Mouse (Mus musculus): ENCODE data around the gene Cdrt4. TPM values are rescaled to one million over a fixed set of nuclear protein-coding genes. Genes with fewer than 3 reads are reported as not detected.

Cdrt4 gene
- total RNA-seq, 1 experiment from 2014 or later: 2.3 TPM

DNA sequence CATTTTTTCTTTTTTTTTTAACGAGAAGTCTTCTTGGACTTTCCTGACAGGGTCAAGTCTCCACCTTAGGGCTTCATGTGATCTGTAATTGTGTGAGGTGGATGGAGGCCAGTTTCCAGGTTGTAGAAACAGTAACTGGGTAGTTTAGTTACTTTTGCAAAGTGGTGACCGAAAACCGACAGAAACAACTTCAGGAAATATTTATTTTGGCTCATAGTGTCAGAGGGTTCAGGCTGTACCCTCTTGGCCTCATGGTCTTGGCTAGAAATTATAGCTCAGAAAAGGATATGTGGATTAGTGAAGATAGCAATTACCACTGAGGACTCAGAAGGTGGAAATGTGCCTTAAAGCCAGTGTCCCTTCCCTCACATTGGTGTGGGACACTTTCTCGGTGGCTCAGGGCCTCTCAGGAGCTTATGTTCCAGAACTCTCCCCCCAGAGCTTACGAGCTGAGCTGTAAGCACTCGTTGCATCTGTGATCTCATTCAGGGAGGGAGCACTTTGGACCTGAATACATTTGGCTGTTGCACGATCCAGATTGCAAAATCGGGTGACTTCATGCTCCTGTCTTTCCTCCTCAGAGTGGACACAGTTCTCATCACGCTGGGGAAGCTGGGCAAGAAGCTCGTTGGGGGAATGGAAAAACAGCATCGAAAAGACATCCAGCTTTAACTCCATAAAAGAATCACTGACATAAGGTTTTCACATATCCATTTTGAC, 16.0 kb upstream of the Cdrt4 start:
- ATAC-seq (replicated peaks; ENCODE audit: insufficient number of reproducible peaks, low FRiP score, low TSS enrichment, poor library complexity, severe bottlenecking): no peak

DNA sequence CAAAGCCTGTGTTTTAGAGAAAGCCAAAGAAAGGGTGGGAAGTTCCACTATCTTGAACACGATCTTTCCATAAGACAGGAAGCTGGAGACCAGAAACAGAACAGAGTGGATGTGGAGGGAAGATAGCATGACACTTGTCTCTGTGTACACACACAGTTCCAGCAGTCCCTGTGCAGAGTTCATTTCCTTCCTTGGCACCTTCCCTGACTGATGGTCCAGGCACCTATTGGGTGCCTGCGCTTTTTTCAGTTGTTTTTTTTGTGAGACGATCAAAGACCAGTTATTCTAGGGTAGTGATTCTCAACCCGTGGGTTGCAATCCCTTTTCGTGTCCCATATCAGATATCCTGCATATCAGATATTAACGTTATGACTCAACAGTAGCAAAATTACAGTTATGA, 13.0 kb upstream of the Cdrt4 start:
- no peak for ATAC-seq (replicated peaks; ENCODE audit: insufficient number of reproducible peaks, low FRiP score, low TSS enrichment, poor library complexity, severe bottlenecking)

DNA sequence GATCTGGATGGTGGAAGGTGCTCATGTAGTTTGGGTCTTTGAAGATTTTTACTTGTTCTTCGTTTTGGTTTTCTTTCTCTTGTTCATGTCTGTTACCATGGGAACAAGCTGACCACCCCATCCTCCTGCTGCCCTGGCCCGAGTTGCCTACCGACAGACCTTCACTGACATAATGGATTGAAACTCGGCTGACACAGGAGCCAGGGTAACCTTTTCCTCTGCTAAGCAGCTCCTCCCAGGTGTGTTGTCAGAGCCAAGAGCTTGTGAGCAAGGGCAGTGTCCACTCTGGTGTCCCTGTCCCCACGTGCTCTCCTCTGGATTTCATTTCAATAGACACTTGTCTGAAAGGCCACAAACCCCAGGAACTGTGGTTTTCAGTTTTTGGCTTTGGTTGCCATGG, 12.1 kb upstream of the Cdrt4 start:
- ATAC-seq (replicated peaks; ENCODE audit: insufficient number of reproducible peaks, low FRiP score, low TSS enrichment, poor library complexity, severe bottlenecking): no peak

DNA sequence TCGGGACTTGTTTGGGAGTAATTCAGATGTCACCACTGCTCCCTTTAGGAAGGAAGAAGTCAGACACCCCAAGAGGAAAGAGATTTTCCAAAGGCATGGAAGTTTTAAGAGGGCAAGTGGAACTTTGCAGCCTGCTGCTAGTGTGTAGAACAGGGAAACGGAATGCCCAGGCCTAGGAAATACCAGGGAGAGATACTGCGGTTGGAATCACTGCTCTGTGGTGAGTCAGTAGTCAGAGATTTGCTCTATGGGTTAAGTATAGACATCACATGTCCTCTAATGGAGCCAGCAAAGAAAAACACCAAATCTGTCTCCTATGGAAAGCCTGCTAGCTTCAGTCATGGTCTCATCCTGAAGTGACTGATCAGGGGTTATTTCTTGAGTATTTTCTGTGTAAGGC, 10.8 kb upstream of the Cdrt4 start:
- ATAC-seq (replicated peaks; ENCODE audit: insufficient number of reproducible peaks, low FRiP score, low TSS enrichment, poor library complexity, severe bottlenecking): no peak

DNA sequence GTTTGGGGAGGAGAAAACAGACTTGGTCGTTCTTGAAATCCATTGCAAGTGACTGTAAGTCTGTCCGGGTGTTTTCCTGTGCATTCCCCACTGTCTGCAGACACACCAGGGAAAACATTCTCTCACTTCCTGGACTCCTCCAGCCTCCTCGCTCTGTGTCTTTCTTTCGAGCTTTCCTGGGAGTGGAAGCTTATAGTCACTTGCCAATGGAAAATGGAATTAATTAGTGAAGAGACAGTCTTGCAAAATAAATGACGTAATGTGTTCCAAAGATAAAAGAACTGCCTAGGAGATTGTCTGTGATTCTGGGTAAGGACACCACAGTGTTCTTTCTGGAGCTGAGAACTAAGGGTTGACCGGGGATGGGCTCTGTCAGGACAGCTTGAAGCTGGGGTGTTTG, 7.5 kb upstream of the Cdrt4 start:
- no peak for ATAC-seq (replicated peaks; ENCODE audit: insufficient number of reproducible peaks, low FRiP score, low TSS enrichment, poor library complexity, severe bottlenecking)

DNA sequence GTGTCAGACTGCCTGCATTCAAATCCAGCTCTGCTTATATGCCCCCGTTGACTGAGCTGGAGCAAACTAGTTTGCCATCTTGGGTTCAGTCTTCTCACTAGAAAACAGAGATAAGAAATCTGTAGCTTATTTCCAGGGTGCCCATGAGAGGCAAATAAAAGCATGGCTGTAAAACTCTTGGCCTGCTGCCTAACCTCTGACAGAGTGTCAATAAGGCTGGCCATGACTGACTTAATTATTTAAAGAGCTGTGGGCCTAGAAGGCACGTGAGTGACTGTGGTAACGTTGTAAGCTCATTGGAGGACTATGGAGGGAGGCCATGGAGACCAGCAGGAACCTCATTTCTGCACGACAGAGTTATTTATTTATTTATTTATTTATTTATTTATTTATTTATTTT, 5.5 kb upstream of the Cdrt4 start:
- no peak for ATAC-seq (replicated peaks; ENCODE audit: insufficient number of reproducible peaks, low FRiP score, low TSS enrichment, poor library complexity, severe bottlenecking)

DNA sequence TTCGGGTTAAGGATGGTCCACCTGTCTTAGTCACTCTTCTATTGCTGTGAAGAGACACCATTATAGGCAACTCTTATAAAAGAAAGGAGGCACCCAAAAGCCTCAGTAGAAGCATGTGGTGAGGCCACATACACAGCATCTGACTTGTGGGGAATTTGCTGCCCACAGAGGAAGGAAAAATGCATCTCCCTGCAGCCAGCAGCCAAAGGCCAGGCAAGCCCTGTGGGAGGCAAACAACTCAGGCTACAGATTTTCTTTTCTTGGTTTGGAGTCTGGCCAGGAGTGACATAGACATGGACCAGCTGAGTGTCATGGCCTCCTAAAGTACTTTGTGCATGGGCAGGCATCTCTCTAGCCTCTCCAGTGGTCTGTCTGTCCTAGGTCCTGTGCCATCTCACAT, 1.4 kb upstream of the Cdrt4 start:
- no peak for ATAC-seq (replicated peaks; ENCODE audit: insufficient number of reproducible peaks, low FRiP score, low TSS enrichment, poor library complexity, severe bottlenecking)

DNA sequence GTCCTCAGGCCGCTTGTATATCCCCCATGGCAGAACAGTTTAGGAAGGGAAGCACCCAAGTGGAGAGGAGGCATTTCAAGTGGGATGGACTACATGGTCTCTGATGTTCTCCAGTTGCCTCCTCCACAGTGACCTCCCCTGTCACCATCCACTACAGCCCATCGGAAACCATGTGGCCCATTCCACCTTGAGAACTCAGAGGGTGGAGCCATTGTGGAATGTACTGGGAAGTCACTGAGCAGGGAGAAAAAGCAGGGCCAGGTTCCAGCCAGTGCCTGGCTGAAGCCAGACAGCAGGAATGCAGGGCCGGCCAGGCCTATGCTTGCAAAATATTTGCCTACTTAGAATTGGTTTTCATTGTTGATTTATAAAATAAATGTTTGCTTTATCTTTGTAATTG, 3.8 kb downstream of the Cdrt4 start:
- no peak for ATAC-seq (replicated peaks; ENCODE audit: insufficient number of reproducible peaks, low FRiP score, low TSS enrichment, poor library complexity, severe bottlenecking)

DNA sequence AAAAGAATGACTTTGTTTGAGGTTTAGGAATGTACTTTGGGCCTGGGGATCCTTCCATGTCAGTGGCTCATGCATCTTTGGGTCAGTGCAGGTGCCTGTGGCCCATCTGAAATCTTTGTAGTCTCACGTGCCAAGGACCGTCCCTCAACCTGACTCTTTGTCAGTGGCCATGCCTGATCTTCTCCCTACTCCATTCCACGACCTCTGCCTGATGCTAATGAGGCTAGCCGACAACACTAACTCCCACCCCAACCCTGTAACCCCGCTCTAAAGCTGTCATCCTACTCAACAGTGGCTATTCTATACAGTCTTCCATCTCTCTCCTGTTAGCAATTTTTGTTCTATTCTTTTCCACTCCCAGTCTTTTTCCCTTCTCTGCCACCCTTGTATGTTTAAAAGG, 4.2 kb downstream of the Cdrt4 start:
- ATAC-seq (replicated peaks; ENCODE audit: insufficient number of reproducible peaks, low FRiP score, low TSS enrichment, poor library complexity, severe bottlenecking): no peak

DNA sequence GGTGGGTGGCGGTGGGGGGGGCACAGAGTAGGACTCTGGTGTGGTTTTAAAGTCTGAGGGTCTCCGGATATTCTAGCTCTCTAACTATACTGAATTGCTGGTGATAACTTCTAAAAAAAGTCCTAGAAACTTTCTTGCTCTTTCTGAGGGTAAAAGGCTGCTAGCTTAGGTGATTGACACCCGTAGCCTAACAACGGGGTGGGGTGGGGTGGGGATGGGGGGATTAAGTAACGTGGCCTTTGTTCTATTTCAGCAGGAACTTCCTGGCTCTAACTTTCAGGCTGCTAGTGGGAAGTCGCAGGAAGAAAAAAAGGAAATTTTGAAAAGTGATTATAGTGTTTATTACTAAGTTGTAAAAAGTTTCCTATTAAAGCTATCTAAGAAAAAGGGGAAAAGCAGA, 4.8 kb downstream of the Cdrt4 start:
- no peak for ATAC-seq (replicated peaks; ENCODE audit: insufficient number of reproducible peaks, low FRiP score, low TSS enrichment, poor library complexity, severe bottlenecking)

DNA sequence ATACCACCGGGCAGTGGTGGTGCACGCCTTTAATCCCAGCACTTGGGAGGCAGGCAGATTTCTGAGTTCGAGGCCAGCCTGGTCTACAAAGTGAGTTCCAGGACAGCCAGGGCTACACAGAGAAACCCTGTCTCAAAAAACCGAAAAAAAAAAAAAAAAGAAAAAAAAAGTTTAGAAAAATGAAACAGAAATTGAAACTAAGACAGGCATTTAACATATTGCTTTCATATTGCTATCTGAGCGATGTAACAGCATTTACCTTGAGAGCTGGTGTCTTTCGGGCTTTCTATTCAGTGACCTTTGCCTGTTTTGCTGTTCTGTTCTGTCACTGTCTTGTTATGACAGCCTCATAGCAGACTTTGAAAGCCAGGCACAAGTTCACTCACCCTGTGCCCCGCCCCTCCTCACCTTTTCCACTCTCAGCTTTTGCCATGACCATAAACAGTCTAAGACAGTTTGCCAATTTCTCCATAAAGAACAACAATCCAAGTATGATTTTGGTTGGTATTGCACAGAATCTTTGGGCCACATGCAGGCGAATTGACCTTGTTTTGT, 6.7 kb downstream of the Cdrt4 start:
- no peak for ATAC-seq (replicated peaks; ENCODE audit: insufficient number of reproducible peaks, low FRiP score, low TSS enrichment, poor library complexity, severe bottlenecking)

DNA sequence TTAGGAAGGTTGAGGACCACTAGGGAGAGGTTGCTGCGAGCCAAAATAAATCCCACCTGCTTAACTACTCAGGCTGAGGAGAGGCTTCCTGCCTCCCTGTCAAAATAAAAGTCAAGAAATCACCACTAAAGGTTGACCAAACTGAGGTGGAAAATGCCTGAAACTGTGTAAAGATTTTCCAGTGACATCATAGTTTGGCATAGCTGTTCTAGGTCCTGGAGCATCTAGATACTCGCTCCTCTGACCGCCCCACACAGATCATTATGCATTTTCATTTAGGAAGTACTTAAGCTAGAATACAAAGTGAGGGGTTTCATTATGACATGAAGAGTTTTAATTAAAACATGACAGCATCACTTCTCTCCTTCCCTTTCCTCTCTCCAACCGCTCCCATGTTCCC, 12.3 kb downstream of the Cdrt4 start:
- ATAC-seq (replicated peaks; ENCODE audit: insufficient number of reproducible peaks, low FRiP score, low TSS enrichment, poor library complexity, severe bottlenecking): no peak

DNA sequence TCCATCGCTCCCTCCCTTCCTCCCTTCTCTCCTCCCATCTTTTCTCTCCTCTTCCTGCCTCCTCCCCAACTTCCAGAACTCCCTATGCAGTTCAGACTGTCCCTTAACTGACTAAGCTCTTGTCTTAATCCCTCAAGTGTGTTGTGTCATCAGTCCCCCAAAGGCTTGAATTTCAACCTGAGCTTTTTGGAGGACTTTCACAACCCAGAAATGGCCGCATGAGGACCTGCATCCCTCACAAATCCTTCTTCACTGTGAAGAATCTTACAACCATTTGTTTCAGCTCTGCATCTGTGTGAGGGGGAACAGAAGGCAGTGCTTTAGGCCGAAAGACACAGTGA, 15.4 kb downstream of the Cdrt4 start:
- ATAC-seq (replicated peaks; ENCODE audit: insufficient number of reproducible peaks, low FRiP score, low TSS enrichment, poor library complexity, severe bottlenecking): no peak

DNA sequence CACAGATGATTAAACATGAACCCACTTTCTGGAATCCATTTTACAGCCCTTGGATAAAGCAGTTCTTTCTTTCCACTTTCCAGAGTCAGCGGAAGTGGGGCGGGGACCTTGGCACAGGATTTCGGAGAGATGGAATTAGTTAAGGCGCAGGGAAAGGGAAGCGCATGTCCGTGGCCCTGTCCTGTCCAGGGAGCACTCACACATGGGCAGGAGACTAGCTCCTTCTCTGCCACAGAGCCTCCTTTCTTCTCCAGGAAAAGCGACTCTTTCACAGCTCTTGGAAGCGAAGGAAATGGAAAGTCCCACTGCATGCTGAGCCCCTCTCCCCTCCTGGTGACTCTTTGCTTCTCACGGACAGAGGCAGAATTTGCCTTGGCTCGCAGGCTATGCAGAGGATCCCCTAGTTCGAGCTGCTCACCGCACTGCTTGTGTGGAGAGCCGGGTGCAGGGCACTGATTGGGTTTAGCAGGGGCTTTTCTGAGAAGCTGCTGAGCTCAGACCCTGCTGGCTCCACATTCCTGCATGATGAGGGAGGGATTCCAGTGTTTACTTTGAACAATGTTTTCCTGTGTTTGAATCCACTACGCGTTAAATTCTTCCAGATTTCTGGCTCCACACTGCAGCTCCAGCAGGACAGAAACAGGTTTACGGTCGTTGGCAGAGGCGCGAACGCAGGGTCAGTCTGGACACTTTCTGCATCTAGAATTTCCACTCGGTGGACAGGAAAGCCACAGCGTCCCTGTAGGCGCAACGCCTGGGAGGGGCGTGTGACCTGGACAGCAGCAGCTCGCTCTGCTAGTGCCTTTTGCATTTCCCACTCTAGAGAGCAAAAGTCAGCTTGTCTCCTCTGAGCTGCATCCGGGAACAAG, 16.0 kb downstream of the Cdrt4 start:
- ATAC-seq (replicated peaks; ENCODE audit: insufficient number of reproducible peaks, low FRiP score, low TSS enrichment, poor library complexity, severe bottlenecking): no peak

DNA sequence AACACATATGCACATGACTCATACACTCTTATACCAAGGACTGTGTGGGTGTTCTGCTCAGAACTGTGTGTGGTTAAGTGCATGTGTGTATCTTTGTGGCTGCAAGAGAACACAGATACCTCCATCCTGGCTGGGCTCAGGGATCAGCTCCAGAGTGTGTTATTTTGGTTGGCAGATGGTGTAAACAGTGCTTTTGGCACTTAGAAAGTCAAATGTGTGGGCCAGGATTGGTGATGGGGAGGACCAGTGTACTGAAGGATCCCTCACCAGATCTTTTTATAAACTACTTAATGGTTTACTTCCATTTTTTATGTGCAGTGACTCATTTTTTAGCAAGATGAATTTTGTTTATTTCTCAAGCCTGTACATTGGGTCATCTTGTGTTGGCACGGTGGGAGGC, 26.2 kb downstream of the Cdrt4 start:
- no peak for ATAC-seq (replicated peaks; ENCODE audit: insufficient number of reproducible peaks, low FRiP score, low TSS enrichment, poor library complexity, severe bottlenecking)

DNA sequence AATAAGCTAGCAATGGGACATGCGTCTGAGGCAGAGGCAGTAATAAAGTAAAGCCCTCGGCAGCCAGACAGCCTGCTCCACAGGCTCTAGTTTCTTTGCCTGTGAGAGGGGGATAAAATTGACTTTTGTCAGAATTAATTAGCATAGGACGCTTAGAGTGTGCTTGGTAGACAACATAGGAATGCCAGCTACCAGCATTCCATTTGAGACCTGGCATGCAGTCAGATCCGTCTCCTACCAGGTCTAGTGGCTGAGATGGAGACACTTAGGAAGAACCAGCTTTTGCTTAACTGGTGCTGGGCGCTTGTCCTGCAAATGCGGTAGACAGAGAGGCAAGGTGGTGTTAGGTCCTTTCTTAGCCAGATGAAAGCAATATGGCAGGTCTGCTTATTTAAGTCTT, 27.9 kb downstream of the Cdrt4 start:
- no peak for ATAC-seq (replicated peaks; ENCODE audit: insufficient number of reproducible peaks, low FRiP score, low TSS enrichment, poor library complexity, severe bottlenecking)

DNA sequence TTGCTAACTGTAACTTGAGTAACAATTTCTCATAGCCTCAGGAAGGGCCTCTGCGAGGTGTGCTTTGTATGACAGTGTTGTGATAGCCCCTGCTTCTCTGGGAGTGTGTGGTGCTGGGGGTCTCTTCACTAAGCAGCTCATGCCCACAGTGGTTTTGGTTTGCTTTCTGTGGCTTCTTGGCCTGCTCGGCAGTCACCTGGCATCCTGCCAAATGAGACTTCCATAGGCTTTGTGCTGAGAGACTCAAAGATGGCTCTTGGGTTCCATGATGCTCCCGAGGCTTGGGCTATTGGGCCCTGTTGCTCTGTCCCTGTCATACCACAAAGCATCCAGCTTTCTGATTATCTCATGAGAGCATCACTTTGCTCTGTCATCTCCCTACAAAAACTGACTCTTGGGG, 30.7 kb downstream of the Cdrt4 start:
- no peak for ATAC-seq (replicated peaks; ENCODE audit: insufficient number of reproducible peaks, low FRiP score, low TSS enrichment, poor library complexity, severe bottlenecking)

DNA sequence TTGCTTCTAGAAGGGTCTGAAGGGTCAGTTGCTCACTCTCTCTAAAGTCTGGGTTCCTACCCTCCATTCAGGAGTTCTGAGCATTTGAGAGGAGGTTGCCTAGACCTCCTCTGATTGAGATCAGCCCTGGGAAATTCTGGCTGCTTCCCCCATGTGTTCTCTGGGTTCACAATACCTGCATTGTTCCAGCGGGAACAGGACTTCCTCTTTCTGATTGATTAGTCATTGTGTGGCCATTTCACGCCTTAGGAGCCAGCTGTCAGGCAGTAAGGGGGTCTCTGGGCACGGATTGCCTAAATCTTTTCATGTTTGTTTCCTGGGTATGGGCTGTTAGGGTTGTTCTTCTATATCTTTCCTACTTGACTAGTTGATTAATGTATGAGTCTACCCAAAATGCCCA, 32.8 kb downstream of the Cdrt4 start:
- no peak for ATAC-seq (replicated peaks; ENCODE audit: insufficient number of reproducible peaks, low FRiP score, low TSS enrichment, poor library complexity, severe bottlenecking)

DNA sequence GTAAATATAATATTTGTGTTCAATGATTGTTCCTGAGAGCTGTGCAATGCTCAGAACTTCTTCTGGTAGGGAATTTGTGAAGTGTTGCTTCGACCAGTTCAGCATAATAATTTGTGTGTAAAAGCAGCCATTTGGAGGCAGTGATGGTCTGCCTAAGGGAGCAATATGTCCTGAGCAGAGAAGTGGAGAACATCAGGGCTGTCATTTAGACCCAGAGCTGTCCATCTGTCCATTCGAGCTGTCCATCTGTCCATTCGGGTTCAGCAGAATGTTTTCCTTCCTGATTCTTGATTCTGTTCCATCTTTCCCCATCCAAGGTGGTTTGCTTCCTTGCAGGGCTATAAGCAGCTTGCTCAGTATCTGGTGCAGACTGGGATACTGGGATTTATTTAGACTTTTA, 33.4 kb downstream of the Cdrt4 start:
- ATAC-seq (replicated peaks; ENCODE audit: insufficient number of reproducible peaks, low FRiP score, low TSS enrichment, poor library complexity, severe bottlenecking): no peak

DNA sequence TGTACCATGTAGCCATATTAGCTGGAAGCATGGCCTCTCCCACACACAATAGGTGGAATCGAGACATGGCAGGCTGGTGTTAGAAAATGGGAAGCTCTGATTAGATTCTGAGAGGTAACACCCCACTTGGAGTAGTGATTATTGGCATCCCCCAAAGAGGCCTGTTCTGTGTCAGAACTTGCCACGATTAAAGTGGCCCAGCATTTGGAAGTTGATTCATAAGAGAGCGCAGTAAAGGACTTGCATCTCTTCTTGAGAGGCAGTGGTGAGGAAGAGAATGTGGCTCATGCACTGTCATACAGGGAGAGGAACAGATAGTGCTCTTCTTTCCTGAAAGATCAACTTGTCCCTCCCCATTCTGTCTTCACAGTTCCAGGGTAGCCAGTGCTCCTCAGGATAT, 34.1 kb downstream of the Cdrt4 start:
- no peak for ATAC-seq (replicated peaks; ENCODE audit: insufficient number of reproducible peaks, low FRiP score, low TSS enrichment, poor library complexity, severe bottlenecking)
